Mouse (Mus musculus) cerebellum, adult 2 months (tissue): ENCODE data around the gene Galnt2. TPM values are rescaled to one million over a fixed set of nuclear protein-coding genes. Genes with fewer than 3 reads are reported as not detected.
A peak's percentile ranks its signal among the peaks of the same experiment; 100 is the strongest.

Experiments
- DNase-seq, 2 experiments: peaks; one replicate each; pipeline ENCODE4 v3.0.0; 2021
- H3K27ac ChIP-seq: fragments of 200-500 bp; 2 replicates; pipeline ENCODE4 v1.5.1; 2012; ENCODE audit warnings: low read length, control low read depth, inconsistent platforms; ENCODE audit not compliant: insufficient read depth
- H3K27me3 ChIP-seq: fragments of 200-500 bp; 2 replicates; pipeline ENCODE4 v1.6.1; 2012; ENCODE audit warnings: inconsistent platforms, mild to moderate bottlenecking, low read length, moderate library complexity; ENCODE audit not compliant: control insufficient read depth, insufficient read depth
- H3K4me1 ChIP-seq: fragments of 200-500 bp; 2 replicates; pipeline ENCODE4 v1.6.1; 2011; ENCODE audit warnings: low read length; ENCODE audit not compliant: control insufficient read depth, insufficient read depth
- H3K4me3 ChIP-seq: fragments of 200-500 bp; replicated peaks from 2 replicates; pipeline ENCODE3; 2011; ENCODE audit warnings: mild to moderate bottlenecking, low read depth, low read length, control low read depth; ENCODE audit not compliant: insufficient read depth
- CTCF ChIP-seq: fragments of 200-500 bp; IDR thresholded peaks from 2 replicates; pipeline ENCODE4 v1.5.1; 2011; ENCODE audit warnings: low read depth, mild to moderate bottlenecking, control low read depth, low read length, moderate library complexity, borderline replicate concordance; ENCODE audit not compliant: insufficient read depth
- POLR2A ChIP-seq: fragments of 200-500 bp; IDR thresholded peaks from 2 replicates; pipeline ENCODE4 v1.6.1; 2011; ENCODE audit warnings: low read length, control low read depth, borderline replicate concordance; ENCODE audit not compliant: insufficient read depth
- WGBS: fragments of 180-500 bp; shearing (Covaris S2); methylation state at CpG from one replicate; pipeline ENCODE4 v1.1.7; 2018; 5-methylcytosine and 5-hydroxymethylcytosine counted together
- polyA plus RNA-seq: library from polyadenylated mRNA; depleted of rRNA; stranded (reverse); fragments of >200 nt; gene quantifications from 2 replicates; pipeline ENCODE4 v1.2.3, GENCODE M21; 2012; rRNA removed

The Galnt2 gene
- 22.6 and 23.8 TPM in 2 replicates for polyA plus RNA-seq

DNA sequence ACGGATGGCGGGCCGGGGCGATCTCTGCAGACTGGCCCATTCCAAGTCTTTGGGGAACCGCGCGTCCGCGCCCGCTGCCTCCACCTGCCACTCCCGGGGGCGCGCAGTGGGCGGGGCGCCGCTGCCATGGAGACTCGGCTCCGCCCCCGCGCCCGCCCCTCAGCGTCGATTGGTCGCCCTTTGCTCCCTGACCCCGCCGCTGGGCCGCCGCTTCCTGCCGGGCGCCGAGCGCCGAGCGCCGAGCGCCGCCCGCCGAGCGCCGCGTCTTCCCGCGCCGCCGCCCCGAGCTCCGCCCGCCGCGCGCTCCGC lies at the start of gene Galnt2:
Galnt2 (plus strand) TSS at position 216 of the 309 bp plus-strand sequence.
- H3K27me3 ChIP-seq: no peaks in the 10 kb centered on the region
- peak within 1 kb of the TSS; percentile 10 for H3K27ac ChIP-seq
- H3K4me1 ChIP-seq: peaks cover 6% of the 10 kb centered on the region; the same call in 1 of the 2 replicates
- WGBS: under 1% methylated on average over 48 of the region's 53 CpGs
- TF ChIP-seq POLR2A: peak; percentile 54; the same call in 1 of the 2 replicates
- no peak for TF ChIP-seq CTCF
- peak; percentile 90 to 93 for DNase-seq
- peak within 1 kb of the TSS; percentile 80 for H3K4me3 ChIP-seq

DNA sequence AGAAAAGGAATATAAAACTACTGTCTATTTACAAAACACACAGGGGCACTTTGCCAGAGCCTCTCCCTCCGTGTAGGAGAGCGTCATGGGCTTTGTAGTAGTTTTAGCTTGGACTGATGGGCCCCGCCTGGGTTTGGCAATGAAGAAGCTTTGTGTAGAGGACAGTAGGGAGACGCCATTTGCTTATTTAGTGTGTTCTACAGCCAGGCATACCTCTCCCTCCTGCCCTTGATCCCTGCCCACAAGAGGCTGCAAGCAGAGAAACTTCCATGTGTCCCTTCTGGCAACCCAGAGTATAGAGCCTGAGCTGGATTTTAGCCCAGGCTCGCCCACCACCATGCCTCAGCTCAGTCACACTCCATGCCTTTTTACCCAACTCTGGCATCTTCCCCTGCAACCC lies 49.4 kb upstream of the Galnt2 start:
- TF ChIP-seq POLR2A (no peak), CTCF (no peak)
- 71% methylated on average over 5 of the region's 5 CpGs for WGBS

DNA sequence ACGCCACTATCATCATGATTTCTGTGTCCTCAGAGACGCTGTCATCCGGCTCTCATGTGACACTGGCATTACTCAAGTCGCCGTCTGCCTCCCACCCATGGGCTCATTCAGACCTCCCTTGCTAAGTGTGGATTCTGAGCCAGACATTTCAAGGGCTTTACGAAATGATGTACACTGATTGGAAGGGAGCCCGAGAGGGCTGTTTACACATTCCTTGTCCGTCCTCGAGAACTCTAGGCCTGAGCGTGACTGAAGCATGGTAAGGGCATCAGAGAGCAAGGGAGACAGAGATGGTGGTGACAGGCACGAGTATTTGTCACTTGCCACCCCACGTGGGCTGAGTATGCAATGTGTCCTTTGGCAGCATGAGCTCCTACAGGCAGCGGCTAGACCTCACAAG lies 49.0 kb upstream of the Galnt2 start:
- no peak overlapping the region for H3K27ac ChIP-seq
- DNase-seq: no peak
- H3K4me1 ChIP-seq: peaks cover 7% of the 10 kb centered on the region
- H3K27me3 ChIP-seq: no peaks in the 10 kb centered on the region
- H3K4me3 ChIP-seq: no peak overlapping the region
- TF ChIP-seq POLR2A: no peak
- no peak for TF ChIP-seq CTCF
- 64% methylated on average over 13 of the region's 13 CpGs for WGBS

More for the DNA sequence above, 49.4 kb upstream of the Galnt2 start:
- Histone ChIP-seq H3K27ac (no peak overlapping the region), H3K4me1 (peaks cover 7% of the 10 kb centered on the region), H3K27me3 (no peaks in the 10 kb centered on the region), H3K4me3 (no peak overlapping the region)
- DNase-seq: no peak

DNA sequence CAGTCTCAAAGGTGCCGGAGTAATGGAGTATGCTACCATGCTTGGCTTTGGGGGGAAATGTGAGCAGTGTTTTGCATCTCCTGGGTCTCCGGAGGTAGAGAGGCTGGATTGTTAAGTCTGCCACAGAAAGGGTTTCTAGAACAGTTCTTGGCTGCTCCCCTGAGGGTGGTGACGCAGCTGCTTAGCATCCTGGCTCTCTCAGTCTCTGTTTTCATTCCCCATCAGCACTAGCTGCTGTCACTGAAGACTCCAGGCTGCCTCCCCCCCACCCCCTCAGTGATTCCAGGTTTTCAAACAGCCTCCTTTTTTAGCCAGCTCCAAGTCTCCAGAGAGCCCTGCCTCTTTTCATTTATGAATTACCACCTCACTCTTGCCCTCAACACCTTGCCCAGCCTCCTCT lies 47.1 kb upstream of the Galnt2 start:
- H3K27ac ChIP-seq: no peak overlapping the region
- H3K4me3 ChIP-seq: no peak overlapping the region
- WGBS: 78% methylated on average over 3 of the region's 3 CpGs
- DNase-seq: no peak
- no peaks in the 10 kb centered on the region for H3K27me3 ChIP-seq
- TF ChIP-seq POLR2A (no peak), CTCF (no peak)
- H3K4me1 ChIP-seq: peaks cover 7% of the 10 kb centered on the region

DNA sequence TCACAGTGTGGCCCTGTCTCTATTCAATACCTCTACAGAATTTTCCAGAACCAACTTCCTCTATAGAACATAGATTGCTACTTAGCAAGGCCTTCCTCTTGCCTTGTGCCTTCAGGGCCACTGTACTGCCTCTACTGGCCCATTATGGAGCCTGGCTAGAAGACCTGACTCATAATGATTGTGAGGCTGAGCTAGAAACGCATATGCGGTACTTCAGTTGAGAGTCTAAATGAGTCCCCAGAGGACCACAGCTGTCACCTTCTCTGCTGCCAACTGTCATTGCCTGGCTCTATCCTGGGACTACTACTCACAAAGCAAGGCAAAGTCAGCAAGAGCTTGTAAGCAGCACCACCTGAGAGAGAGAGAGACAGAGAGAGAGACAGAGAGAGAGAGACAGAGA lies 46.7 kb upstream of the Galnt2 start:
- 79% methylated on average over 2 of the region's 2 CpGs for WGBS
- Histone ChIP-seq H3K4me1 (peaks cover 7% of the 10 kb centered on the region), H3K27ac (no peak overlapping the region), H3K4me3 (no peak overlapping the region), H3K27me3 (no peaks in the 10 kb centered on the region)
- TF ChIP-seq CTCF: no peak
- TF ChIP-seq POLR2A: no peak
- no peak for DNase-seq

DNA sequence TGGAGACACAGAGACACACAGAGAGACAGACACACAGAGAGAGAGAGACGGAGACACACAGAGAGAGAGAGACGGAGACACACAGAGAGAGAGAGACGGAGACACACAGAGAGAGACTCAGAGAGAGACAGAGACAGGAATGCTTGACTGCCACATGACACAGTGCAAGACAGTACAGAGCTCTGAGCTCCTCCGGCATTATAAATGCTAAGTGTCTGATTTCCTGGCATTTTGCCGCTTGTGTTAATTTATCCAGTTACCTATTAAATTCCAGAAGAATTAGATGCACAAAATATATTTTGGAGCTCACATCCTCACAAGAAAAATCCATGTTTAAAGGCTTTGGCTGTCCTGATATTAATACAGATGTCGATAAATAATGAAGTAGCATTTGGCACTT lies 46.1 kb upstream of the Galnt2 start:
- DNase-seq: no peak
- H3K27ac ChIP-seq: no peak overlapping the region
- H3K27me3 ChIP-seq: no peaks in the 10 kb centered on the region
- H3K4me3 ChIP-seq: no peak overlapping the region
- 74% methylated on average over 6 of the region's 6 CpGs for WGBS
- no peak for TF ChIP-seq CTCF
- TF ChIP-seq POLR2A: no peak
- H3K4me1 ChIP-seq: peaks cover 7% of the 10 kb centered on the region

DNA sequence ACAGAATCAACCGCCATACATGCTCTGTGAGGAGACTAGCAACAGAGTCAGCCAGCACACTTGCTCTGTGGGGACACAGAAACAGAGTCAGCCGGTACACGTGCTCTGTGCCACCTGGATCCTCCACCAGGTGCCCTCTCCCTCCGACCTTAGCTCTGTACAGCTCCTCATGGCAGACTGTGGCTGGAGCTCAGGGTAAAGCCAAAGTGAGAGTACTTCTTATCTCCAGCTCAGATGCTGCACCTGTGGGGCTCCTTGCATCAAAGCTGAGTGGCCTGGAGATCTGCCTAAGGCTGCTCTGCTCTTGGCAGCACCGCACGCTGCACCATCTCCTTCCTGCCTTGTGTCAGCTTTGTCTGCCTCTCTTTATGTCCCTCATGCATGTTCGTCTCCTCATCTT lies 40.8 kb upstream of the Galnt2 start:
- no peaks in the 10 kb centered on the region for H3K27me3 ChIP-seq
- peaks cover 6% of the 10 kb centered on the region; the same call in 1 of the 2 replicates for H3K4me1 ChIP-seq
- H3K27ac ChIP-seq: no peak overlapping the region
- TF ChIP-seq POLR2A (no peak), CTCF (no peak)
- DNase-seq: no peak
- H3K4me3 ChIP-seq: no peak overlapping the region
- 37% methylated on average over 7 of the region's 7 CpGs for WGBS

DNA sequence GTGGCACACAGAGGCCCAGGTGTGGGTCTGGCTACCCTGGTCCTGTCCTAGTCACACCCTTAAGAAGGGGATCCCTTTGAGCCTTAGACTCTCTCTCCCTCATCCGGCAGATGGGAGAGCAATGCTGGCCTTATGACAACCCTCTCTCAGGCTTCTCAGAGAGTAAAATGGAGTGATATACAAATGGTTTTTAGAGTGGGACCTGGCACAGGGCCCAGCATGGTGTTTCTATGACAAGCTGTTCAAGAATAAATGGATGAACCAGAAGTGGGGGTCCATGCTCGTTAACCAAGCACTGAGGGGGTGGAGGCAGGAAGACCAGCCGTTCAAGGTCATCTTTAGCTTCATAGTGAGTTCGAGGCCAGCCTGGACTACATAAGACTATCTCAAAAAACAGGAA lies 38.9 kb upstream of the Galnt2 start:
- no peak for DNase-seq
- H3K4me3 ChIP-seq: no peak overlapping the region
- 70% methylated on average over 4 of the region's 4 CpGs for WGBS
- H3K27ac ChIP-seq: no peak overlapping the region
- no peak for TF ChIP-seq CTCF
- no peak for TF ChIP-seq POLR2A
- H3K4me1 ChIP-seq: peaks cover 6% of the 10 kb centered on the region; the same call in 1 of the 2 replicates
- H3K27me3 ChIP-seq: no peaks in the 10 kb centered on the region

DNA sequence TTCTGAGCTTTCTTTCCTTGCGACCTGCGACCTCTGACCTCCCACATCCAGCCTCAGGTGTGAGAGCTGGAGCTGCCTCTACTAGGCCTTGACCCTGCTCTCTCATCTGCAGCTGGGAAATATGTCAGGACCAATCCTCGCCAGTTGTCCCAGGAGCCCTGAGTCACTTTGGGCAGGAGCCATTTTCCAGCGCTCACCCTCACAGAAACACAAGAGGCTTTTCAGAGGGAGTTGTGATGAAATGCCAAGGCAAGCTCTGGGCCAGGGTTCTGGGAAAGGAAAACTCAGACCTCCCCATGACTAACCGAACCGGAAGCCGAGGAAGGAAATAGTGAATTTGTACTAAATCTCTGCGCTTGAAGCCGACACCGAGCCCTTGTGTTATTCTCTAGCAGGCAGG lies 38.2 kb upstream of the Galnt2 start:
- peak in 1 of 2 experiments; percentile 21 for DNase-seq
- Histone ChIP-seq H3K27ac (no peak overlapping the region), H3K27me3 (no peaks in the 10 kb centered on the region), H3K4me3 (no peak overlapping the region), H3K4me1 (peaks cover 6% of the 10 kb centered on the region; the same call in 1 of the 2 replicates)
- TF ChIP-seq POLR2A (no peak), CTCF (no peak)
- WGBS: 77% methylated on average over 10 of the region's 10 CpGs
